Mouse (Mus musculus) myocyte (in vitro differentiated cells): ENCODE data around the gene Ubr7. TPM values are rescaled to one million over a fixed set of nuclear protein-coding genes. Genes with fewer than 3 reads are reported as not detected.

Source experiments
- H3K27me3 ChIP-seq: one replicate; pipeline ENCODE4 v1.6.1; 2011; ENCODE audit not compliant: control insufficient read depth, insufficient read depth, insufficient read length
- H3K36me3 ChIP-seq: one replicate; pipeline ENCODE4 v1.6.1; 2011; ENCODE audit not compliant: control insufficient read depth, insufficient read depth
- H3K4me2 ChIP-seq: one replicate; pipeline ENCODE4 v1.6.1; 2011; ENCODE audit warnings: low read depth, control low read depth
- H3K4me3 ChIP-seq: one replicate; pipeline ENCODE4 v1.5.1; 2011; ENCODE audit warnings: mild to moderate bottlenecking, control low read depth, moderate library complexity
- H3K79me2 ChIP-seq: one replicate; pipeline ENCODE4 v1.6.1; 2011; ENCODE audit not compliant: control insufficient read depth, insufficient read depth
- H3ac ChIP-seq: one replicate; pipeline ENCODE4 v1.6.1; 2011; ENCODE audit not compliant: control insufficient read depth, insufficient read length
- CEBPB ChIP-seq: IDR thresholded peaks from 2 replicates; pipeline ENCODE4 v1.6.1; 2011; ENCODE audit warnings: mild to moderate bottlenecking, moderate library complexity; ENCODE audit not compliant: poor library complexity, insufficient read depth, severe bottlenecking
- E2F4 ChIP-seq: IDR thresholded peaks from one replicate; pipeline ENCODE4 v1.6.1; 2011; ENCODE audit warnings: mild to moderate bottlenecking, control low read depth, moderate library complexity; ENCODE audit not compliant: insufficient read depth
- MAX ChIP-seq: IDR thresholded peaks from one replicate; pipeline ENCODE4 v1.6.1; 2011; ENCODE audit warnings: low read depth, mild to moderate bottlenecking, control low read depth
- MYOD1 ChIP-seq, 3 experiments: IDR thresholded peaks; one replicate each; pipeline ENCODE4 v1.6.1; 2011; ENCODE audit warnings: control low read depth in 2 of 3, low read depth in 2 of 3, mild to moderate bottlenecking in 2 of 3, moderate library complexity in 1 of 3; ENCODE audit not compliant: insufficient read length in 2 of 3, control insufficient read depth in 1 of 3
- MYOG ChIP-seq, 3 experiments: IDR thresholded peaks; one replicate each; pipeline ENCODE4 v1.6.1; 2011; ENCODE audit warnings: control low read depth in 2 of 3, low read depth in 2 of 3, mild to moderate bottlenecking in 2 of 3; ENCODE audit not compliant: insufficient read length in 2 of 3, control insufficient read depth in 1 of 3, insufficient read depth in 1 of 3
- POLR2A ChIP-seq: IDR thresholded peaks from one replicate; pipeline ENCODE4 v1.6.1; 2011; ENCODE audit warnings: low read depth, mild to moderate bottlenecking, control low read depth, moderate library complexity; ENCODE audit not compliant: insufficient read length
- POLR2AphosphoS2 ChIP-seq: IDR thresholded peaks from one replicate; pipeline ENCODE4 v1.6.1; 2011; ENCODE audit warnings: low read depth, control low read depth; ENCODE audit not compliant: insufficient read length
- REST ChIP-seq: IDR thresholded peaks from one replicate; pipeline ENCODE4 v1.6.1; 2011; ENCODE audit warnings: mild to moderate bottlenecking, control low read depth, moderate library complexity; ENCODE audit not compliant: insufficient read depth, insufficient read length
- SRF ChIP-seq: IDR thresholded peaks from one replicate; pipeline ENCODE4 v1.6.1; 2011; ENCODE audit warnings: low read depth; ENCODE audit not compliant: control insufficient read depth, insufficient read length
- TCF12 ChIP-seq: IDR thresholded peaks from one replicate; pipeline ENCODE4 v1.6.1; 2011; ENCODE audit warnings: mild to moderate bottlenecking, control low read depth; ENCODE audit not compliant: poor library complexity, insufficient read depth, severe bottlenecking
- TCF3 ChIP-seq: IDR thresholded peaks from one replicate; pipeline ENCODE4 v1.6.1; 2011; ENCODE audit warnings: low read depth, control low read depth; ENCODE audit not compliant: insufficient read length
- USF1 ChIP-seq: IDR thresholded peaks from one replicate; pipeline ENCODE4 v1.6.1; 2011; ENCODE audit warnings: low read depth, mild to moderate bottlenecking, control low read depth, moderate library complexity
- polyA plus RNA-seq: library from polyadenylated mRNA; unstranded; fragments of >200 nt; fragmentation: generic; extraction: Trizol; gene quantifications from one replicate; pipeline ENCODE4 v1.2.1, GENCODE M21; 2012; ENCODE audit warnings: missing spikeins

Gene Ubr7
- polyA plus RNA-seq, 1 experiment, result 14.7 TPM

DNA sequence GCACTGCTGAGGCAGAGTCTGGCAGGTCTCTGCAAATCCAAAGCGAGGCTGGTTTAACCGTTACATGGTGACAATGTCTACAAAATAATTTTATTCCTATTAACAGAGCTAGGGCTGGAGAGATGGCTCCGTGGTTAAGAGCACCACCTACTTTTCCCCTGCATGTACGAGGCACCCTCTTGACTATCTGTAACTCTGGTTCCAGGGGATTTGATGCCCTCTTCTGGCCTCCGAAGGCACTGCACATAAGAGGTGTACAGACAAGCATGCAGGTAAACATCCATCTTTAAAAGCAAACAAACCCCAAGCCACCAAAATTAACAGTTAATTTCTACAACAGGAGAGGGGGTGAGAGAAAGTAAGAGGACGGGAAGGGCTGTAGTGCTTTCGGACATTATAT, 1.5 kb upstream of the Ubr7 start:
- no peaks in the 10 kb centered on the region for H3K27me3 ChIP-seq
- no peak for TF ChIP-seq POLR2AphosphoS2
- no peak for TF ChIP-seq CEBPB
- TF ChIP-seq MYOG (IDR thresholded peaks at IDR 0.05; ENCODE audit: control insufficient read depth in 1 of 3, insufficient read depth in 1 of 3, insufficient read length in 2 of 3, low read depth in 2 of 3), result no peak
- no peak for TF ChIP-seq MYOD1 (IDR thresholded peaks at IDR 0.05; ENCODE audit: control insufficient read depth in 1 of 3, insufficient read length in 2 of 3, low read depth in 2 of 3)
- no peak for TF ChIP-seq SRF
- no peak for TF ChIP-seq E2F4
- TF ChIP-seq TCF12, result no peak
- TF ChIP-seq REST, result no peak
- TF ChIP-seq USF1, result no peak
- no peak for TF ChIP-seq POLR2A
- no peak for TF ChIP-seq TCF3
- peak overlapping the region; percentile 89 for H3K4me2 ChIP-seq
- peaks cover 79% of the 10 kb centered on the region for H3K79me2 ChIP-seq
- no peak overlapping the region for H3ac ChIP-seq
- peak overlapping the region; percentile 85 for H3K4me3 ChIP-seq
- no peaks in the 10 kb centered on the region for H3K36me3 ChIP-seq

GRCm38 (mm10) chr12:102757055-102757688, 595 bp upstream of the Ubr7 start:
- Histone ChIP-seq H3K79me2 (peaks cover 71% of the 10 kb centered on the region), H3ac (peak overlapping the region; percentile 79), H3K27me3 (no peaks in the 10 kb centered on the region), H3K36me3 (no peaks in the 10 kb centered on the region), H3K4me3 (peak overlapping the region; percentile 85), H3K4me2 (peak overlapping the region; percentile 89)
- TF ChIP-seq USF1 (no peak), TCF3 (no peak), MYOG (IDR thresholded peaks at IDR 0.05; ENCODE audit: control insufficient read depth in 1 of 3, insufficient read depth in 1 of 3, insufficient read length in 2 of 3, low read depth in 2 of 3) (no peak), CEBPB (no peak), SRF (no peak), MYOD1 (IDR thresholded peaks at IDR 0.05; ENCODE audit: control insufficient read depth in 1 of 3, insufficient read length in 2 of 3, low read depth in 2 of 3) (no peak), POLR2A (no peak), E2F4 (no peak), REST (no peak), TCF12 (no peak), MAX (no peak), POLR2AphosphoS2 (no peak)

GRCm38 (mm10) chr12:102758403-102758756, 613 bp downstream of the Ubr7 start, which contains the start of gene Gm20604:
Gene Gm20604, minus strand, starts transcription at chr12:102758672.
- peak within 1 kb of the TSS; percentile 85 for H3K4me3 ChIP-seq
- peak within 1 kb of the TSS; percentile 100 for H3K4me2 ChIP-seq
- no peaks in the 10 kb centered on the region for H3K36me3 ChIP-seq
- H3K27me3 ChIP-seq, result no peaks in the 10 kb centered on the region
- TF ChIP-seq POLR2AphosphoS2 (no peak), TCF12 (no peak), TCF3 (no peak)
- peak within 1 kb of the TSS; percentile 79 for H3ac ChIP-seq
- H3K79me2 ChIP-seq, result peaks cover 62% of the 10 kb centered on the region

DNA sequence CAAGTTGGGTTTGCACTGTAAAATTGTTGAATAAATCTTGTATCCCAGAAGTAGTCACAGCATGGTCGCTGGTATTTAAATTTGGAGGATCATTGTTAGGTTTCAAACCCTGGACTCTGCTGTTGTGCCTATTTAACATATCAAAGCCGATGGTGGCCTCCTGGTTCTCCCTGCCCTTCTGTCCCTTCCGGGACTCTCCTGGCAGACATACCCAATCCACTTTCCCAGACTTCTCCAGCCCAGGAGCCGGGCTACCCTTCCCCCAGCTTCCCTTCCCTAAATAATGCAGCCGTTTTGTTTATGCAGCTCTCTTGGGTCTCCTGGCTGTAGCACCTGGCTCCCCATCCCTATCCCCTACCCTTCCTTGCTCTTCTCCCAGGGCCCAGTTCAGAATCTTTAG, 1.2 kb downstream of the Ubr7 start:
- no peaks in the 10 kb centered on the region for H3K36me3 ChIP-seq
- TF ChIP-seq POLR2AphosphoS2 (no peak), SRF (no peak), TCF3 (no peak), POLR2A (no peak), USF1 (no peak), MAX (no peak), E2F4 (no peak), CEBPB (no peak), REST (no peak), TCF12 (no peak), MYOD1 (IDR thresholded peaks at IDR 0.05; ENCODE audit: control insufficient read depth in 1 of 3, insufficient read length in 2 of 3, low read depth in 2 of 3) (no peak)

GRCm38 (mm10) chr12:102761668-102762067, 3.9 kb downstream of the Ubr7 start:
- H3K4me3 ChIP-seq, result no peak overlapping the region
- H3K4me2 ChIP-seq, result no peak overlapping the region
- TF ChIP-seq SRF (no peak), CEBPB (no peak), POLR2A (no peak), MAX (no peak)
- H3K79me2 ChIP-seq, result peaks cover 29% of the 10 kb centered on the region
- H3K36me3 ChIP-seq, result peaks cover 8% of the 10 kb centered on the region
- H3K27me3 ChIP-seq, result no peaks in the 10 kb centered on the region
- H3ac ChIP-seq, result no peak overlapping the region

More for the DNA sequence above, 1.2 kb downstream of the Ubr7 start:
- Histone ChIP-seq H3K27me3 (no peaks in the 10 kb centered on the region), H3ac (peak overlapping the region; percentile 79), H3K4me2 (peak overlapping the region; percentile 100), H3K4me3 (peak overlapping the region; percentile 85), H3K79me2 (peaks cover 57% of the 10 kb centered on the region)
